Mouse (Mus musculus): ENCODE data around the gene Dclk3. TPM values are rescaled to one million over a fixed set of nuclear protein-coding genes. Genes with fewer than 3 reads are reported as not detected.

Dclk3 gene
- polyA plus RNA-seq, 1 experiment from 2014 or later: 1.6 TPM

- H3K4me3 ChIP-seq: no peak overlapping the region
- DNase-seq (ENCODE audit: low spot score): no peak
Measured at GRCm38 (mm10) chr9:111475281-111475680, 36.4 kb downstream of the Dclk3 start.

GRCm38 (mm10) chr9:111475973-111476372, 37.1 kb downstream of the Dclk3 start:
- Histone ChIP-seq H3K4me1 (peaks cover 8% of the 10 kb centered on the region), H3K36me3 (no peaks in the 10 kb centered on the region), H3K27me3 (ENCODE audit: insufficient read depth, poor library complexity, severe bottlenecking) (no peaks in the 10 kb centered on the region), H3K27ac (no peak overlapping the region), H3K4me3 (no peak overlapping the region), H3K9me3 (no peaks in the 10 kb centered on the region)
- DNase-seq (ENCODE audit: low spot score): no peak
- 74% methylated on average over 4 of the region's 4 CpGs for WGBS

More at GRCm38 (mm10) chr9:111475281-111475680, 36.4 kb downstream of the Dclk3 start:
- Histone ChIP-seq H3K36me3 (no peaks in the 10 kb centered on the region), H3K27me3 (ENCODE audit: insufficient read depth, poor library complexity, severe bottlenecking) (no peaks in the 10 kb centered on the region), H3K4me1 (peaks cover 8% of the 10 kb centered on the region), H3K9me3 (no peaks in the 10 kb centered on the region), H3K27ac (no peak overlapping the region)
- WGBS: 96% methylated on average over 3 of the region's 3 CpGs

GRCm38 (mm10) chr9:111476479-111477016, 37.7 kb downstream of the Dclk3 start:
- no peak for DNase-seq (ENCODE audit: low spot score)
- no peaks in the 10 kb centered on the region for H3K9me3 ChIP-seq
- H3K27me3 ChIP-seq (ENCODE audit: insufficient read depth, poor library complexity, severe bottlenecking): no peaks in the 10 kb centered on the region
- no peaks in the 10 kb centered on the region for H3K36me3 ChIP-seq
- H3K4me1 ChIP-seq: peaks cover 8% of the 10 kb centered on the region
- WGBS: 71% methylated on average over 6 of the region's 6 CpGs
- no peak overlapping the region for H3K4me3 ChIP-seq
- H3K27ac ChIP-seq: no peak overlapping the region

- DNase-seq (ENCODE audit: low spot score): no peak
- Histone ChIP-seq H3K9me3 (no peaks in the 10 kb centered on the region), H3K36me3 (no peaks in the 10 kb centered on the region), H3K4me3 (no peak overlapping the region), H3K27ac (no peak overlapping the region), H3K27me3 (ENCODE audit: insufficient read depth, poor library complexity, severe bottlenecking) (no peaks in the 10 kb centered on the region), H3K4me1 (peaks cover 5% of the 10 kb centered on the region; the same call in 1 of the 2 replicates)
- WGBS: 52% methylated on average over 7 of the region's 7 CpGs
Measured at GRCm38 (mm10) chr9:111478853-111479490, 40.1 kb downstream of the Dclk3 start.

- Histone ChIP-seq H3K9me3 (no peaks in the 10 kb centered on the region), H3K27me3 (ENCODE audit: insufficient read depth, poor library complexity, severe bottlenecking) (no peaks in the 10 kb centered on the region), H3K27ac (no peak overlapping the region), H3K36me3 (no peaks in the 10 kb centered on the region), H3K4me1 (peaks cover 7% of the 10 kb centered on the region; the same call in 1 of the 2 replicates), H3K4me3 (no peak overlapping the region)
- WGBS: 84% methylated on average over 3 of the region's 3 CpGs
- no peak for DNase-seq (ENCODE audit: low spot score)
Measured at GRCm38 (mm10) chr9:111481011-111481410, 42.1 kb downstream of the Dclk3 start.

GRCm38 (mm10) chr9:111486645-111487477, 48.0 kb downstream of the Dclk3 start:
- H3K27ac ChIP-seq: no peak overlapping the region
- H3K36me3 ChIP-seq: no peaks in the 10 kb centered on the region
- H3K4me1 ChIP-seq: peaks cover 18% of the 10 kb centered on the region; the same call in 1 of the 2 replicates
- H3K4me3 ChIP-seq: no peak overlapping the region
- no peaks in the 10 kb centered on the region for H3K9me3 ChIP-seq
- H3K27me3 ChIP-seq (ENCODE audit: insufficient read depth, poor library complexity, severe bottlenecking): peaks cover 11% of the 10 kb centered on the region
- WGBS: 71% methylated on average over 10 of the region's 10 CpGs
- DNase-seq (ENCODE audit: low spot score): no peak

- 24% methylated on average over 8 of the region's 8 CpGs for WGBS
- Histone ChIP-seq H3K27me3 (ENCODE audit: insufficient read depth, poor library complexity, severe bottlenecking) (peaks cover 11% of the 10 kb centered on the region), H3K36me3 (no peaks in the 10 kb centered on the region), H3K4me3 (no peak overlapping the region), H3K27ac (no peak overlapping the region), H3K4me1 (peaks cover 15% of the 10 kb centered on the region; the same call in 1 of the 2 replicates), H3K9me3 (no peaks in the 10 kb centered on the region)
- DNase-seq (ENCODE audit: low spot score): no peak
Measured at GRCm38 (mm10) chr9:111490583-111490982, 51.7 kb downstream of the Dclk3 start.

GRCm38 (mm10) chr9:111491280-111491679, 52.4 kb downstream of the Dclk3 start:
- 55% methylated on average over 4 of the region's 4 CpGs for WGBS
- H3K27ac ChIP-seq: no peak overlapping the region

GRCm38 (mm10) chr9:111493490-111493889, 54.6 kb downstream of the Dclk3 start:
- Histone ChIP-seq H3K27ac (no peak overlapping the region), H3K27me3 (ENCODE audit: insufficient read depth, poor library complexity, severe bottlenecking) (peaks cover 6% of the 10 kb centered on the region), H3K4me1 (peaks cover 3% of the 10 kb centered on the region; the same call in 1 of the 2 replicates), H3K36me3 (no peaks in the 10 kb centered on the region), H3K9me3 (no peaks in the 10 kb centered on the region), H3K4me3 (no peak overlapping the region)
- peak; percentile 46 for DNase-seq (ENCODE audit: low spot score)
- 74% methylated on average over 5 of the region's 5 CpGs for WGBS

More at GRCm38 (mm10) chr9:111491280-111491679, 52.4 kb downstream of the Dclk3 start:
- no peaks in the 10 kb centered on the region for H3K9me3 ChIP-seq
- H3K36me3 ChIP-seq: no peaks in the 10 kb centered on the region
- peaks cover 11% of the 10 kb centered on the region for H3K27me3 ChIP-seq (ENCODE audit: insufficient read depth, poor library complexity, severe bottlenecking)
- H3K4me1 ChIP-seq: peaks cover 10% of the 10 kb centered on the region; the same call in 1 of the 2 replicates
- DNase-seq (ENCODE audit: low spot score): no peak
- no peak overlapping the region for H3K4me3 ChIP-seq

GRCm38 (mm10) chr9:111495561-111495960, 56.7 kb downstream of the Dclk3 start:
- no peaks in the 10 kb centered on the region for H3K36me3 ChIP-seq
- H3K4me3 ChIP-seq: no peak overlapping the region
- 2% methylated on average over 5 of the region's 5 CpGs for WGBS
- H3K27ac ChIP-seq: no peak overlapping the region
- peak; percentile 85 for DNase-seq (ENCODE audit: low spot score)
- no peaks in the 10 kb centered on the region for H3K9me3 ChIP-seq
- 0 out of 2 replicates have a peak, but pooled peaks cover 4% of the 10 kb centered on the region for H3K27me3 ChIP-seq (ENCODE audit: insufficient read depth, poor library complexity, severe bottlenecking)
- H3K4me1 ChIP-seq: 0 out of 2 replicates have a peak, but pooled peaks cover 3% of the 10 kb centered on the region

GRCm38 (mm10) chr9:111497074-111497811, 58.4 kb downstream of the Dclk3 start:
- H3K27ac ChIP-seq: no peak overlapping the region
- H3K27me3 ChIP-seq (ENCODE audit: insufficient read depth, poor library complexity, severe bottlenecking): no peaks in the 10 kb centered on the region
- H3K4me3 ChIP-seq: no peak overlapping the region
- DNase-seq (ENCODE audit: low spot score): peak; percentile 83
- 0 out of 2 replicates have a peak, but pooled peaks cover 3% of the 10 kb centered on the region for H3K4me1 ChIP-seq
- H3K36me3 ChIP-seq: no peaks in the 10 kb centered on the region
- no peaks in the 10 kb centered on the region for H3K9me3 ChIP-seq
- 27% methylated on average over 9 of the region's 9 CpGs for WGBS

- WGBS: 86% methylated on average over 9 of the region's 9 CpGs
- Histone ChIP-seq H3K27me3 (ENCODE audit: insufficient read depth, poor library complexity, severe bottlenecking) (no peaks in the 10 kb centered on the region), H3K4me3 (no peak overlapping the region), H3K9me3 (no peaks in the 10 kb centered on the region), H3K4me1 (0 out of 2 replicates have a peak, but pooled peaks cover 3% of the 10 kb centered on the region), H3K27ac (no peak overlapping the region), H3K36me3 (no peaks in the 10 kb centered on the region)
- peak; percentile 56 for DNase-seq (ENCODE audit: low spot score)
Measured at GRCm38 (mm10) chr9:111500211-111500610, 61.3 kb downstream of the Dclk3 start.
